Mouse (Mus musculus): ENCODE results near the gene Iqgap1. TPM values are rescaled to one million over a fixed set of nuclear protein-coding genes. Genes with fewer than 3 reads are reported as not detected.

Iqgap1 gene
- total and polyA plus RNA-seq, 3 experiments = 20.6 to 87.9 (median 58.8) TPM

DNA sequence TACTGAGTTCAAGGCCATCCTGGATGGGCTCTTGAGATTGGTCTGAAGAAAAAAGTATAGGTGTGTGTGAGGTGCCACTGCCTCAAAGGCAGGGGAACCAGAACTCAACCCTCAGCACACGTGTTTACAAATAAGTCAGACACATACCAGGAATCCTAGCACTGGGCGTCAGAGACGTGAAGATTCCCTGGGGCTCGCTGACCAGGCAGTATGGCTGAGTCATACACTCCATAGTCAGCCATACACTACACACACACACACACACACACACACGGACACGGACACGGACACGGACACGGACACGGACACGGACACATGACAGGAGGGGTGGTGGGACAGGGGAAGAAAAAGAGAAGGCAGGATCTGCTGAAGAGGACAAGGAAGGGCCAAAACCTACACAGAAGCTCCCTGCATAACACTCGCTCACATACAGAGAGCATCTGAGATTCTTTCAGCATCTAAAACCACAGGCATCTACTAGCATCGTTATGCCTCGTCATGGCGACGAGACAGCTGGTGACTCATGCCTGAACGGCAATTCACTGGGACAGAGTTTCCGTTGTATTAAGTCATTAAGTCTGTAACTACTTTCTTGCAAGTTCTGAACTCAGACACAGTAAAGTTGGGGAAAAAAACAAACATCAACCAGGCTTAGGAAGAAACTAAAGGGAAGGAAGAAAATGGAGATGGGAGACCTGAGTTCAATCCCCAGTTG, 2.5 kb upstream of the Iqgap1 start:
- Histone ChIP-seq H3K4me1 (ENCODE audit: control insufficient read depth in 1 of 2, insufficient read depth in 2 of 2, low read length in 2 of 2) (peaks cover 12 to 26% of the 10 kb centered on the region in 2 experiments), H3K27ac (ENCODE audit: control insufficient read depth, low read depth, low read length) (peak overlapping the region; percentile 70), H3K36me3 (ENCODE audit: control insufficient read depth in 1 of 2, insufficient read depth in 2 of 2, low read length in 2 of 2) (peaks cover 0 to 21% of the 10 kb centered on the region in 2 experiments; a peak in 2 of 4 replicates), H3K9ac (ENCODE audit: control insufficient read depth, low read depth, low read length, poor library complexity, severe bottlenecking) (peak overlapping the region; percentile 23; the same call in 1 of the 2 replicates), H3K9me3 (replicated peaks; ENCODE audit: insufficient read depth, low read length) (no peaks in the 10 kb centered on the region), H3K27me3 (ENCODE audit: control insufficient read depth in 1 of 2, insufficient read depth in 2 of 2, low read length in 2 of 2) (no peaks in the 10 kb centered on the region), H3K79me2 (ENCODE audit: control insufficient read depth, insufficient read depth, low read length, poor library complexity) (no peaks in the 10 kb centered on the region; the same call in 1 of the 2 replicates), H3K4me3 (ENCODE audit: control insufficient read depth in 1 of 2, insufficient read depth in 1 of 2, low read depth in 2 of 2, low read length in 2 of 2) (peak overlapping the region in 1 of 2 experiments; percentile 12; a peak in 1 of 4 replicates)
- TF ChIP-seq POLR2AphosphoS5 (IDR thresholded peaks at IDR 0.05; ENCODE audit: borderline replicate concordance, low read depth, low read length) = no peak
- no peak for TF ChIP-seq MEF2A (IDR thresholded peaks at IDR 0.05; ENCODE audit: extremely low read depth, insufficient replicate concordance, low read depth, low read length, poor library complexity, severe bottlenecking)
- no peak for TF ChIP-seq TCF12 (IDR thresholded peaks at IDR 0.05; ENCODE audit: low read depth, low read length)
- TF ChIP-seq MYB (IDR thresholded peaks at IDR 0.05; ENCODE audit: low read depth, low read length) = peak; percentile 52; the same call in 1 of the 2 replicates
- no peak for TF ChIP-seq CHD1 (IDR thresholded peaks at IDR 0.05; ENCODE audit: low read depth, low read length)
- no peak for TF ChIP-seq TAL1 (IDR thresholded peaks at IDR 0.05; ENCODE audit: low read length)
- no peak for TF ChIP-seq CHD2 (IDR thresholded peaks at IDR 0.05; ENCODE audit: low read length)
- peak; percentile 72 for TF ChIP-seq SIN3A (IDR thresholded peaks at IDR 0.05; ENCODE audit: low read length)
- no peak for TF ChIP-seq KAT2A (conservative IDR thresholded peaks at IDR 0.05; ENCODE audit: low read depth, low read length)
- 0 out of 2 replicates have a peak, but pooled peaks have one; percentile 14 for TF ChIP-seq RCOR1 (IDR thresholded peaks at IDR 0.05; ENCODE audit: low read depth, low read length)
- no peak for TF ChIP-seq ZC3H11A (IDR thresholded peaks at IDR 0.05; ENCODE audit: low read depth, low read length)
- peak; percentile 48 to 58; a peak in 3 of 4 replicates for TF ChIP-seq EP300 (IDR thresholded peaks at IDR 0.05; ENCODE audit: low read depth in 1 of 2, low read length in 2 of 2)
- no peak for TF ChIP-seq GABPA (IDR thresholded peaks at IDR 0.05; ENCODE audit: low read depth, low read length)
- peak; percentile 84; the same call in 1 of the 2 replicates for TF ChIP-seq JUND (IDR thresholded peaks at IDR 0.05; ENCODE audit: low read depth, low read length)
- TF ChIP-seq ZNF384 (IDR thresholded peaks at IDR 0.05; ENCODE audit: low read depth, low read length) = no peak
- peak; percentile 79; the same call in 1 of the 2 replicates for TF ChIP-seq ETS1 (IDR thresholded peaks at IDR 0.05; ENCODE audit: low read depth, low read length)
- peak; percentile 83 for DNase-seq (ENCODE audit: low read depth, low spot score)

- Histone ChIP-seq H3K4me1 (ENCODE audit: control insufficient read depth in 1 of 2, insufficient read depth in 2 of 2, low read length in 2 of 2) (peaks cover 13 to 29% of the 10 kb centered on the region in 2 experiments), H3K27ac (ENCODE audit: control insufficient read depth, low read depth, low read length) (peak overlapping the region; percentile 98), H3K9ac (ENCODE audit: control insufficient read depth, low read depth, low read length, poor library complexity, severe bottlenecking) (peak overlapping the region; percentile 71), H3K36me3 (ENCODE audit: control insufficient read depth in 1 of 2, insufficient read depth in 2 of 2, low read length in 2 of 2) (peaks cover 0 to 21% of the 10 kb centered on the region in 2 experiments; a peak in 2 of 4 replicates), H3K79me2 (ENCODE audit: control insufficient read depth, insufficient read depth, low read length, poor library complexity) (no peaks in the 10 kb centered on the region; the same call in 1 of the 2 replicates), H3K9me3 (replicated peaks; ENCODE audit: insufficient read depth, low read length) (no peaks in the 10 kb centered on the region), H3K4me3 (ENCODE audit: control insufficient read depth in 1 of 2, insufficient read depth in 1 of 2, low read depth in 2 of 2, low read length in 2 of 2) (peak overlapping the region; percentile 47 to 54), H3K27me3 (ENCODE audit: control insufficient read depth in 1 of 2, insufficient read depth in 2 of 2, low read length in 2 of 2) (no peaks in the 10 kb centered on the region)
- DNase-seq (ENCODE audit: low read depth, low spot score) = peak; percentile 89
- no peak for TF ChIP-seq CHD1 (IDR thresholded peaks at IDR 0.05; ENCODE audit: low read depth, low read length)
- TF ChIP-seq ZMIZ1 (IDR thresholded peaks at IDR 0.05; ENCODE audit: low read depth, low read length) = peak; percentile 95
- peak; percentile 54 for TF ChIP-seq NELFE (IDR thresholded peaks at IDR 0.05; ENCODE audit: low read depth, low read length)
- no peak for TF ChIP-seq RAD21 (IDR thresholded peaks at IDR 0.05; ENCODE audit: low read depth, low read length)
- TF ChIP-seq CHD2 (IDR thresholded peaks at IDR 0.05; ENCODE audit: low read length) = no peak
- TF ChIP-seq TAL1 (IDR thresholded peaks at IDR 0.05; ENCODE audit: low read length) = no peak
- no peak for TF ChIP-seq POLR2AphosphoS2 (IDR thresholded peaks at IDR 0.05; ENCODE audit: low read length)
- no peak for TF ChIP-seq SMC3 (IDR thresholded peaks at IDR 0.05; ENCODE audit: low read depth, low read length)
- peak; percentile 93 for TF ChIP-seq MYC (IDR thresholded peaks at IDR 0.05; ENCODE audit: low read depth, low read length)
- no peak for TF ChIP-seq CTCF (IDR thresholded peaks at IDR 0.05 in 2 of 3, conservative IDR thresholded peaks at IDR 0.05 in 1 of 3; ENCODE audit: control insufficient read depth in 1 of 3, insufficient read depth in 1 of 3, low read depth in 2 of 3, low read length in 3 of 3, poor library complexity in 1 of 3, severe bottlenecking in 1 of 3)
- TF ChIP-seq POLR2AphosphoS5 (IDR thresholded peaks at IDR 0.05; ENCODE audit: borderline replicate concordance, low read depth, low read length) = 0 out of 2 replicates have a peak, but pooled peaks have one; percentile 18
- TF ChIP-seq UBTF (IDR thresholded peaks at IDR 0.05; ENCODE audit: borderline replicate concordance, insufficient read depth, low read depth, low read length) = 0 out of 2 replicates have a peak, but pooled peaks have one; percentile 54
- no peak for TF ChIP-seq ZKSCAN1 (IDR thresholded peaks at IDR 0.05; ENCODE audit: low read depth, low read length)
- no peak for TF ChIP-seq JUND (IDR thresholded peaks at IDR 0.05; ENCODE audit: low read depth, low read length)
- peak; percentile 84 for TF ChIP-seq ETS1 (IDR thresholded peaks at IDR 0.05; ENCODE audit: low read depth, low read length)
- TF ChIP-seq HCFC1 (IDR thresholded peaks at IDR 0.05; ENCODE audit: low read depth, low read length) = no peak
- TF ChIP-seq POLR2A (IDR thresholded peaks at IDR 0.05; ENCODE audit: control insufficient read depth in 1 of 2, insufficient read depth in 1 of 2, low read depth in 1 of 2, low read length in 2 of 2, poor library complexity in 1 of 2) = peak; percentile 52 to 88; a peak in 2 of 4 replicates
Observed at GRCm38 (mm10) chr7:80823875-80824682, 1.7 kb downstream of the Iqgap1 start.

All from MEL (cell line).